Mouse (Mus musculus): ENCODE measurements around the gene Nicn1. TPM values are rescaled to one million over a fixed set of nuclear protein-coding genes. Genes with fewer than 3 reads are reported as not detected.
"Not testable (repeated sequence)": the region's sequence is repeated elsewhere in the genome, so short reads cannot be mapped to it uniquely, and the experiment has no call there.

Gene Nicn1
- polyA plus RNA-seq, 1 experiment from 2014 or later = 37.2 TPM

DNA sequence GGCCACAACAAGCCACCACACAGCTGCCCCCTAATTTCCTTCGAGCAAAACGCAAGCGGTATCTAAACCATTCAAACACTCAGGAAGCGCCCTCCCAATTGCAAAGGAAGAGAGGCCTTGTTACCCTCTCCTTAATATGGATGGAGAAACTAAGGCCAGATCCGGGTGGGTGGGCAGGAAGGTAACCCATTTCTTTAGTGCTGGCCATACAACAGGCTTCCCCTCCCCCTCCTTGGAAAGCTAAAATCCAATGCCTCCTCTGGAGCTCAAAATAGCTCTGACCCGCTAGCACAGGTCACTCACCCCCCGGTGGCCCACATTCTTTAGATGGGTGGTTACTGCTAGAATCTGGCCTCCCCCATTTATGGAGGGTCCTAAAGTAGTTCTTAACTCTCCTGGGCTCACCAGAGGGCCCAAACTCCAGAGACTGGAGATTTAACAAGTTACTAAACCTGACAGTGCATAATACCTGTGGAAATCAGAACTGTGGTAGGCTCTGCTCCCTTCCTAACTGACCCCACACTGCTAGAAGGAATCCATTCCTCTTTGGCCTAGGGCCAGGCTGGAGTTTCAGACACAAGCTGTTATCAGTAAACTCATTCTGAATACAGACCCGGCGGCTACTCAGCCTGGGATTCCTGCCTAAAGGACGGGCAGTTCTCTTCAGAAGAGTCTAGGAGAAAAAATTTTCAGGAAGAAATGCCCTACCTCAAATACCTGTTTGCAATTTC lies 25.9 kb upstream of the Nicn1 start:
- no peaks in the 10 kb centered on the region for H3K9me3 ChIP-seq
- 4% methylated on average over 10 of the region's 10 CpGs for WGBS
- H3K36me3 ChIP-seq = no peaks in the 10 kb centered on the region
- peak overlapping the region; percentile 85 for H3K4me2 ChIP-seq
- peak; percentile 44 for ATAC-seq (ENCODE audit: borderline replicate concordance, extremely low read depth, low FRiP score, low TSS enrichment)
- peak overlapping the region; percentile 45 for H3K9ac ChIP-seq
- peak overlapping the region; percentile 97 for H3K4me3 ChIP-seq
- peak overlapping the region; percentile 97 for H3K27ac ChIP-seq
- peaks cover 46% of the 10 kb centered on the region for H3K4me1 ChIP-seq
- no peaks in the 10 kb centered on the region for H3K27me3 ChIP-seq

DNA sequence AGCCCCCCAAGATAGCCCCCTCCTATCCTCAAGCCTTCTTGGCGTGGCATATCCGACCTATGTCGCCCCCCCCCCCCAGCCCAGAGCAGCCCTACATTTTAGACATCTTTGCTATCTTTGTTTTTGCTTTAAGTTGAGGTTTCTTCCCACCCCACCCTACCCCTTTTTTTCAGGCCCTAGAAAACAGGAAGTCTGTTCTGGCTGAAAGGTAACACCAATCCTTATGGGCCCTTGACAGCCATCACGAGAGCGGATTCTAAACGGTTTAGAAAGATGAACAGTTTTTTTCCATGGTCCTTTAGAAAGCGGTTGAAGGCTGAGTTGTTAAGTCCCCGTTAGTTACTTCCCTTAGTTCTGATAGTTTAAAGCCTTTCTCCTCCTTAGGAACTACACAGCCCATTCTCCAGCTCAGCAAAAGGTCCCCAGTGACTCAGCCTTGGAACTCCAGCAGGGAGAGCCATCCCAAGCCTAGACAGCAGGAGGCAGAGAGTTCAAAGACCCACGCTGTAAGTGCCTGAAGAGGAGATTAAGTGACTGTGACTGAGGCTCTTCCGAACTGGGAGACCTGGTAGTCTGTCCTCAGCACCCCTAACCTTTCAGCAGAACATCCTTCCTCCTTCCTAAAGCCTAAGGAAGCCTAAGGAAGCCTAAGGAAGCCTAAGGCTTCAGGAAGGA lies 23.8 kb upstream of the Nicn1 start:
- Histone ChIP-seq H3K4me3 (no peak overlapping the region), H3K9ac (no peak overlapping the region), H3K36me3 (no peaks in the 10 kb centered on the region), H3K27ac (peak overlapping the region; percentile 44; the same call in 1 of the 2 replicates), H3K9me3 (no peaks in the 10 kb centered on the region), H3K27me3 (no peaks in the 10 kb centered on the region), H3K4me1 (peaks cover 42% of the 10 kb centered on the region), H3K4me2 (no peak overlapping the region)
- 45% methylated on average over 10 of the region's 10 CpGs for WGBS
- no peak for ATAC-seq (ENCODE audit: borderline replicate concordance, extremely low read depth, low FRiP score, low TSS enrichment)

DNA sequence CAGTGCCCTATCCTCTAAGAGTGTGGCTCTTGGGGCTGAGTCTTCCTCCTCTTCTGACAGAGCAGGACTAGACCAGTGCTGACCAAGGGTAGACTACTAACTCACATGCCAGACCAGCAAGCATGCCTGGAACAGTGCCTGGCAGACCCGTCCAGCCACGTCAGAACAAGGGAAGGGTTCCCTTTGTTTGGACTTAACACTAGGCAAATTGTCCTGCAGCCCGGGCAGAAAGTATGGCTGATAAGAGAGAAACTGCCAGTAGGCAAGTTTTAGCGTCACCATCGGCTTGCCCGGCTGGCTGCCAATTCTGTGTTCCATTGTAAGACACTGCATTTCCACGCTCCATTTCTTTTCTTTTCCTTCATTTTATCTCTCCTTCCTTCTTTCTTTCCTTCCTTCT lies 22.5 kb upstream of the Nicn1 start:
- Histone ChIP-seq H3K9me3 (no peaks in the 10 kb centered on the region), H3K27ac (peak overlapping the region; percentile 61), H3K4me3 (no peak overlapping the region), H3K9ac (no peak overlapping the region), H3K4me1 (peaks cover 43% of the 10 kb centered on the region), H3K27me3 (no peaks in the 10 kb centered on the region), H3K36me3 (no peaks in the 10 kb centered on the region), H3K4me2 (no peak overlapping the region)
- ATAC-seq (ENCODE audit: borderline replicate concordance, extremely low read depth, low FRiP score, low TSS enrichment) = no peak
- WGBS = 56% methylated on average over 7 of the region's 7 CpGs

DNA sequence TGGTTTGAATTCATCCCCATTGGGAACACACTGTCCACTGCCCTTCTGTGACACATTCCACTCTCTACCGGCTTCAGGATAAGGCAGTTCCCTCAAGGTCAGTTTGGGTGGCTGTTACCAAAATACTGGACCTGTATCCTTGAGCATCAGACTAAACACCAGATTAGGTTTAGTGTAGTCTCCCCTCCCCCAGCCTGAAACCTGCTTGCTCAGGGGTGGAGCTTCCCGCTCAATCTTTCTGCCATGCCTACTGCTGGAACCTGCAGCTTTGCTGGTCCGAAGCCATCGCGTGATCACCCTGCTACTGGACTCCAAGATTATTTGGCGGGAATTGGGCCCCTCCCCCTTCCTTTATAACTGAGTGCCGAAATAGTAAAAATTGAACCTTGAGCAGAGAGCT lies 21.5 kb upstream of the Nicn1 start:
- not testable (repeated sequence) for ATAC-seq (ENCODE audit: borderline replicate concordance, extremely low read depth, low FRiP score, low TSS enrichment); H3K27me3 ChIP-seq; H3K27ac ChIP-seq; H3K36me3 ChIP-seq; H3K9ac ChIP-seq; H3K4me3 ChIP-seq; H3K4me2 ChIP-seq; H3K9me3 ChIP-seq
- WGBS = 78% methylated on average over 6 of the region's 7 CpGs
- peaks cover 53% of the 10 kb centered on the region for H3K4me1 ChIP-seq

DNA sequence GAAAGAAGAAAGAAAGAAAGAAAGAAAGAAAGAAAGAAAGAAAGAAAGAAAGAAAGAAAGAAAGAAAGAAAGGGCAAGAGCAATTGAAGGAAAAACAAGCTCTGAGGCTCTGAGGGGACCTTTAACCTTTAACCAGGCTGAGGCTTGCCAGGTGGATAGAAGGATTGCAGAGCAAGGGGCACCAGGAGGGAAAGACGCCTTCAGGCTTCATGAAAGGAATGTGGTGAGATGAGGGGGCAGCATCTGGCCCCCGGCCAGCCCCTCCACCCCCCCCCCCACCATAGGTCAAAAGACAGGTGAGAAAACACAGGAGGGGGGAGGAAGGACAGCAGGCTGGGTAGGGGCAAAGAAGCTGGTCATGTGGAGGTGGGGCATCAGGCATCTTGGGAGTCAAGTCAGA lies 18.3 kb upstream of the Nicn1 start:
- H3K27ac ChIP-seq = peak overlapping the region; percentile 83
- no peaks in the 10 kb centered on the region for H3K9me3 ChIP-seq
- ATAC-seq (ENCODE audit: borderline replicate concordance, extremely low read depth, low FRiP score, low TSS enrichment) = no peak
- H3K9ac ChIP-seq = no peak overlapping the region
- H3K36me3 ChIP-seq = no peaks in the 10 kb centered on the region
- H3K4me2 ChIP-seq = no peak overlapping the region
- no peak overlapping the region for H3K4me3 ChIP-seq
- WGBS = 3% methylated on average over 2 of the region's 2 CpGs
- no peaks in the 10 kb centered on the region for H3K27me3 ChIP-seq
- H3K4me1 ChIP-seq = peaks cover 38% of the 10 kb centered on the region

DNA sequence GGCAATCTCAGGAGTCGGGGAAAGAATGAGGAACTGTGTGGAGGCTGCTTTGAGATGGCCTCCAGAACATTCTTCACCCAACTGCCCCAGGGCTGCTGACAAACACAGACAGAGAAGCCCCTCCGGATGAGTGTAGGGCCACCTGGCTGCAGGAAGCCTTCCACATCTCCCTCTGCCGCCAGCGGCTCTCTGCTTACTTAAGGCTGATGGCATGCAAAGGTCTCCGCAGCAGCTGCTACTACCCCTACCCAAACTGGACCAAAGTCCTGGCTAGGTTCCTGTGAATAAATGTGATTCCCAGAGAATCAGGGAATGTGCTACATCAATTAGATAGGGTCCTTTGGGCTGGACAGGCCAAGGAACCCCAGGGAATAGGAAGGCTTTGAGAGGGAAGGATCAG lies 17.5 kb upstream of the Nicn1 start:
- Histone ChIP-seq H3K9me3 (no peaks in the 10 kb centered on the region), H3K36me3 (no peaks in the 10 kb centered on the region), H3K27ac (peak overlapping the region; percentile 83), H3K27me3 (no peaks in the 10 kb centered on the region), H3K9ac (no peak overlapping the region), H3K4me2 (no peak overlapping the region), H3K4me3 (no peak overlapping the region), H3K4me1 (peaks cover 33% of the 10 kb centered on the region)
- no peak for ATAC-seq (ENCODE audit: borderline replicate concordance, extremely low read depth, low FRiP score, low TSS enrichment)
- WGBS = 31% methylated on average over 5 of the region's 5 CpGs

DNA sequence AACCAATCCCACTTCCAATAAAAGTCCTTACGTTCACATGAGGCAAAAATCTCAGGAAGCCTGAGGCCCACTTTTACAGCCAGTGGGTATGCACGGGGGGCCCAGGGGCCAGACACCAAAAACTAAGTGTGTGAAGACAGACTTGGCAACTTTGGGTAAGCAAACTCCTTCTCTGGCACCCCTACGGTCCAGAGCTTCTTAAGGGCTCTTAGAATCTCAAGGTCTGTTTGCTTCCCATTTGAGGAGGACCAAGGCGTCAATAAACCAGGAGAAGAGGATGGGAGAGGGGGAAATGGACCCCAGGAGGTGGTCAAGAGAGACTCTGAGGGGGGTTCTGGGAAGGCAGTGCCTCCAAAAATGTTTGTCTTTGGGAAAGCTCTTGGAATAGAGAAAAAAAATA lies 16.7 kb upstream of the Nicn1 start:
- no peaks in the 10 kb centered on the region for H3K36me3 ChIP-seq
- no peak overlapping the region for H3K9ac ChIP-seq
- no peak overlapping the region for H3K4me2 ChIP-seq
- H3K27ac ChIP-seq = peak overlapping the region; percentile 83
- peaks cover 32% of the 10 kb centered on the region for H3K4me1 ChIP-seq
- H3K27me3 ChIP-seq = no peaks in the 10 kb centered on the region
- H3K4me3 ChIP-seq = no peak overlapping the region
- H3K9me3 ChIP-seq = no peaks in the 10 kb centered on the region
- ATAC-seq (ENCODE audit: borderline replicate concordance, extremely low read depth, low FRiP score, low TSS enrichment) = no peak
- 37% methylated on average over 4 of the region's 4 CpGs for WGBS

DNA sequence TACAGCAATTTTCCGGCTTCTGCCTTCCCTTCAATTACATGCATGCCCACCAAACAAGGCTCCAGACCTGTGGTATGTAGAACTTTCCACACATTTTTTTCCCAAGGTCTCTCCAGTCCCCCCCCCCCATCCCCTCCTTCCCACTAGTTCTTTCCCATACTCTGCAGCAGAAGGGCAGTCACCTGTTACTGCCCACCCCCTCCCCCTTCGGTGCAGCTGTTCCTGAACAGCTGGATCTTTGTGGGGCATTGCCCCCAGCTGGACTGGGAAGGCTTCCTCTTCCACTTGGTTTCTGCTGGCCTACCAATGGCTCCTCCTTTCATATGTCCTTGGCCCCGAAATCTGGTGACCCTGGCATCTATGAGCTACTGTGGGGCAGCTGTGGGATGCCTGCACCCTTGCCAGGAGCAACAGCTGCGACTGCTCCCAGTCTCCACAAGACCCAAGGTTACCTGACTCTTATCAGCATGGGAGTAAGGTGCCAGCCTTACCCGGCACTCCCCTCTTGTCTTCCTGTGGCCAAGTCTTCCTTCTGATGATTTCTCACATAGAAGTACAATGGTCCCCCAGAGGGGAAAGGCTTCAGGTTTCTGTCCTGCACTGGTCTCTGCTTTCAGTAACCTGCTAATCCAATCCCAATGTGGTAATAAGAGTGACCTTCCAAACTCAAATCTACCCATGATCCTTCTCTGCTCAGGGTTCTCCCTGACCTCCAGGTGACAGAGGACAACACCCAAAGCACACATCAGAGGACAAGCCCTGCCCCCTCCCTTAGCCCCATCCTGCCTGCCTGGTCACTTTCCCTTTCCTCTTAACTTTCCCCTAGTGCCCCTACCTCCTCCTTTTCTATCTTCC lies 15.5 kb upstream of the Nicn1 start:
- Histone ChIP-seq H3K4me2 (no peak overlapping the region), H3K9ac (no peak overlapping the region), H3K27me3 (no peaks in the 10 kb centered on the region), H3K4me3 (no peak overlapping the region), H3K9me3 (no peaks in the 10 kb centered on the region), H3K4me1 (peaks cover 35% of the 10 kb centered on the region), H3K27ac (peak overlapping the region; percentile 73), H3K36me3 (no peaks in the 10 kb centered on the region)
- ATAC-seq (ENCODE audit: borderline replicate concordance, extremely low read depth, low FRiP score, low TSS enrichment) = no peak
- 56% methylated on average over 5 of the region's 5 CpGs for WGBS

DNA sequence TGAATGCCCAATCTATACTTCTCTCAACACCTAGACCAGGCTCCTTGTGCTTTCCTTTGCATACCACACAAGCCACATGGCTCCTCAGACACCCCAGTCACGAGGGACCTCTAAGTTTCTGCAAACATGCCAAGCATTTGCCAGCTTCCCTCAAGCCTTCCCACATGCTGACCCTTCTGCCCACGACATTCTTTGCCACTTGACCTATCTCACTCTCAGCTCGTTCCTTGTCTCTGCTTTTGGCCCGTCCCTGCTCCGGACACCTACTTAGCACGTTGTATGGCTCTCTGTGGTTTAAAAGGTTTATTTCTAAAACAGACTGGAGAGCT lies 14.9 kb upstream of the Nicn1 start:
- ATAC-seq (ENCODE audit: borderline replicate concordance, extremely low read depth, low FRiP score, low TSS enrichment) = no peak
- Histone ChIP-seq H3K9ac (no peak overlapping the region), H3K27ac (peak overlapping the region; percentile 73), H3K4me1 (peaks cover 39% of the 10 kb centered on the region), H3K4me3 (no peak overlapping the region), H3K9me3 (no peaks in the 10 kb centered on the region), H3K4me2 (no peak overlapping the region), H3K27me3 (no peaks in the 10 kb centered on the region), H3K36me3 (no peaks in the 10 kb centered on the region)
- WGBS = 21% methylated on average over 6 of the region's 6 CpGs

DNA sequence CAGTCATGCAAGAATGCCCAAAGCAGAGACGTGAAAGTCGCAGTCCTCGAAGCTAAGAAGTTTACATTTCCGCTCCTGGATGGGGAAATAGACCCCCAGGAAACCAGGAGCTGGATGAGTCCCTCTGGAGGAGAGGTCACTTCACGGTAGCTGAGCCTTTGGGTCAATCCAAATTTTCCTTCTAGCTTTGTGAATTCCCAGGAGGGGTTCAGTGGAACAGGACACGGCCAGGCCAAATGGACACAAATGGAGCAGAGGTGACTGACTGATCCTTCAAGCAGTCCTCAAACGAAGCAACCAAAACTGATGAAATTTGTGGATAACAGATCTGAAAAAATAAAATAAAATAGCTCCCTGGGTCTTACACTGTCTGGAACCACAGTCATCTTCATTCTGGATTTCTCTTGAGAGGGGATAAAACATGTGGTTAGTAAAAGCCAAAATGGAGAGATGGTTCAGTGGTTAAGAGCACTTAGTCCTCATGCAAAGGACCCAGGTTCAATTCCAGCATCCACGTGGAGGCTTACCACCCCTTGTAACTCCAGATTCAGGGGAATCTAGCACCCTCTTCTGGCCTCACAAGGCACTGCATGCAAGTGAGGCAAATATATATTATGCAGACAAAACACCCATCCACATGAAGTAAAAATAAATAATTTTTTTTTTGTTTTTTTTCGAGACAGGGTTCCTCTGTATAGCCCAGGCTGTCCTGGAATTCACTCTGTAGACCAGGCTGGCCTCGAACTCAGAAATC lies 11.4 kb upstream of the Nicn1 start:
- no peaks in the 10 kb centered on the region for H3K9me3 ChIP-seq

DNA sequence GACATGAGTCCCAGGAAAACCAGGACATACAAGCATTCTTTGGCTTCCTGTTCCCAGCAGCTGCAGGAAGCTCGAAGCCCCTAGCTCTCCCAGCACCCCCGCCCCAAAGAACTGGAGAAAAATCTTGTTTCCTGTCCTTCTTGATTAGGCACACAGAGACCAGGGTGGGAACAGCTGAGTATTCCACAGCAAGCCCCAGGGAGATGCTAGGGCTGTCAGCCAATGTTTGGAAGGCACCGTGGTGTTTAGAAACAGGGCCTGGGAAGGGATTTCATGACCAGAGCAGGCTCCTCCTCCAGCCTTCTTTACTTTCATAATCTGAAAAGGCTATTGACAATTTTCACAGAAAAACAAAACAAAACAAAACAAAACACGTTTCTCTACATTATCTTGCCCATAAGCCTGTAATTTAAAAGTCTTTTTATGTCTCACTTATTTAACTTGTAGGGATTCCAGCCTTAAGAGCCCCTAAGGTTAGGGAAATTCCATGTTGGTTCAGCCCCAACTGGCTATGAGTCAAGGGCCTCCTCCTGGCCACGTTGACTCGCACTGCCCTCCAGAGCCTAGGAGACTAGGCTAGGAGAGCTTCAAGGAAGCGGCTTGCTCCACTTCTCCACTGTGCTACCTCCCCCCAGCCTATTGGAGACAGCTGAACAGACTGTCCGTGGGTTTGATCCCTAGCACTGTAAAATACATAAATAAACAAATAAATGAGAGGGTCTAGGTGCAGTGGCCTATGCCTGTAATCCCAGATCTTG lies 10.0 kb upstream of the Nicn1 start:
- no peaks in the 10 kb centered on the region for H3K9me3 ChIP-seq
- H3K36me3 ChIP-seq = no peaks in the 10 kb centered on the region
- peak; percentile 82; the same call in 1 of the 2 replicates for ATAC-seq (ENCODE audit: borderline replicate concordance, extremely low read depth, low FRiP score, low TSS enrichment)
- 15% methylated on average over 8 of the region's 8 CpGs for WGBS
- no peaks in the 10 kb centered on the region for H3K27me3 ChIP-seq
- peaks cover 16% of the 10 kb centered on the region for H3K4me1 ChIP-seq
- H3K9ac ChIP-seq = no peak overlapping the region
- peak overlapping the region; percentile 10; the same call in 1 of the 2 replicates for H3K4me2 ChIP-seq
- H3K27ac ChIP-seq = peak overlapping the region; percentile 57
- no peak overlapping the region for H3K4me3 ChIP-seq

More for the DNA sequence above, 11.4 kb upstream of the Nicn1 start:
- H3K27ac ChIP-seq = no peak overlapping the region
- no peaks in the 10 kb centered on the region for H3K27me3 ChIP-seq
- peaks cover 21% of the 10 kb centered on the region for H3K4me1 ChIP-seq
- H3K36me3 ChIP-seq = no peaks in the 10 kb centered on the region
- no peak overlapping the region for H3K4me2 ChIP-seq
- WGBS = 61% methylated on average over 10 of the region's 10 CpGs
- H3K4me3 ChIP-seq = no peak overlapping the region
- no peak for ATAC-seq (ENCODE audit: borderline replicate concordance, extremely low read depth, low FRiP score, low TSS enrichment)
- no peak overlapping the region for H3K9ac ChIP-seq

Measured in lung, embryonic 15.5 days (tissue).